Mouse (Mus musculus) CH12.LX (cell line): ENCODE results near the gene Ccdc134.

ENCODE experiments used
- POLR2A ChIP-seq: IDR thresholded peaks from 2 replicates; pipeline ENCODE4 v1.6.1; 2011; ENCODE audit warnings: low read depth, mild to moderate bottlenecking, improper control_type of control experiment, low read length
- TBP ChIP-seq: conservative IDR thresholded peaks from 2 replicates; pipeline ENCODE4 v1.6.1; 2011; ENCODE audit warnings: low read depth, low read length, improper control_type of control experiment
- TCF12 ChIP-seq: IDR thresholded peaks from 2 replicates; pipeline ENCODE4 v1.6.1; 2014; ENCODE audit warnings: low read depth, mild to moderate bottlenecking, inconsistent platforms, low read length, improper control_type of control experiment
- UBTF ChIP-seq: IDR thresholded peaks from 2 replicates; pipeline ENCODE4 v1.6.1; 2012; ENCODE audit warnings: low read depth, mild to moderate bottlenecking, inconsistent platforms, low read length, improper control_type of control experiment, moderate library complexity
- USF1 ChIP-seq: IDR thresholded peaks from 2 replicates; pipeline ENCODE4 v1.6.1; 2014; ENCODE audit warnings: low read depth, mild to moderate bottlenecking, inconsistent platforms, low read length, improper control_type of control experiment

GRCm38 (mm10) chr15:82148510-82148911 lies 20.8 kb downstream of the Ccdc134 start:
- TF ChIP-seq POLR2A (no peak), USF1 (no peak), UBTF (no peak), TBP (no peak; the same call in 1 of the 2 replicates), TCF12 (peak; percentile 35; the same call in 1 of the 2 replicates)
